Mouse (Mus musculus) ES-Bruce4 (cell line): ENCODE data around the gene Izumo4.

Source experiments
- CTCF ChIP-seq: IDR thresholded peaks from one replicate; pipeline ENCODE4 v1.8.1; 2011; ENCODE audit warnings: low read depth, low read length
- POLR2A ChIP-seq: IDR thresholded peaks from one replicate; pipeline ENCODE4 v1.8.1; 2011; ENCODE audit warnings: low read length; ENCODE audit not compliant: insufficient read depth

- TF ChIP-seq CTCF: no peak
- no peak for TF ChIP-seq POLR2A
Measured at GRCm38 (mm10) chr10:80684984-80685383, 17.0 kb upstream of the Izumo4 start.
